ENCODE assay signal across 28 mouse cellular contexts in the genomic region with DNA sequence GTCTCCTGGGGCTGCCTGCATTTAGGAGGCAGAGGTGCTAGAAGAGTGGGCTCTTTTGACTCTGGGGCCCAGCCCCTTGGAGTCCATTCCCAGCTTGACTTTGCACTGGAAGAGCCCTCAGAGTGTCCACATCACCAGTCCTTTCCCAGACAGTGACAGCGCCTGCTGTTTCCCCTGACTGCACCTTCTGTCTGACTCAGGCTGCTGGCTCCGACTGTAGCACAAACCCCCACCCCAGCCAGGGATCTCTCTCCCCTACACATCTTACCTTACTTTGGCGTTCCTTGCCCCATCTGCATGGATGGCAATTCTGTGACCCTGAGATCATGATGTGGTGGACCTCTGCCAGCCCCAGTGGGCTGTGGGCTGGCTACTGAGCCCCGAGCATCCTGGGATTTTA. TPM values are rescaled to one million over a fixed set of nuclear protein-coding genes. Genes with fewer than 3 reads are reported as not detected.
DNase-seq lines count a peak whose midpoint lies in the region; ATAC-seq and TF ChIP-seq lines count a peak whose summit lies in the region.
"Had no signal": no experiment of that assay in that cellular context is flagged by ENCODE, and none has a peak within 500 bp of the region (broad histone marks: within the 10 kb centered on the region; RNA-seq: fewer than 3 reads in every experiment).

No protein-coding gene starts in this region.

- H3K79me2 ChIP-seq in myocyte (ENCODE audit: control insufficient read depth, insufficient read depth) = peaks cover 53% of the 10 kb centered on the region

- no peak for ATAC-seq in embryonic facial prominence, embryonic 13.5 days (ENCODE audit: insufficient number of reproducible peaks, insufficient read depth, low FRiP score, low TSS enrichment, low read depth)
- no peak for ATAC-seq in heart, embryonic 13.5 days (ENCODE audit: extremely low read depth, insufficient number of reproducible peaks, low FRiP score, low TSS enrichment)
- ATAC-seq in heart, embryonic 11.5 days (replicated peaks; ENCODE audit: insufficient number of reproducible peaks, low FRiP score, low TSS enrichment) = no peak
- ATAC-seq in hindbrain, postnatal 0 days = no peak
- ATAC-seq: CD4-positive, CD25-positive, alpha-beta regulatory T cell, adult 4 months; forebrain, embryonic 15.5 days; intestine, postnatal 0 days had no signal

- no peak overlapping the region for H3ac ChIP-seq in myocyte (ENCODE audit: control insufficient read depth, insufficient read length)

- DNase-seq in embryonic facial prominence, embryonic 10.5 days (ENCODE audit: low spot score) = no peak
- no peak for DNase-seq in hindbrain, postnatal 0 days (ENCODE audit: low spot score)
- DNase-seq in hindbrain, embryonic 10.5 days (ENCODE audit: low spot score) = no peak
- DNase-seq: adrenal gland, postnatal 36 days; cerebellum, adult 11 months; embryo, embryonic 11 days; gastrocnemius, postnatal 25 days; heart, postnatal 10 days; kidney, postnatal 25 days; liver, embryonic 13.5 days; lung, adult 2 months; lung, postnatal 14 days; thymus, adult 2 months had no signal

- H3K4me2 ChIP-seq in embryonic facial prominence, embryonic 13.5 days = no peak overlapping the region
- no peak overlapping the region for H3K4me2 ChIP-seq in heart, embryonic 13.5 days
- H3K4me2 ChIP-seq in heart, embryonic 11.5 days = no peak overlapping the region
- no peak overlapping the region for H3K4me2 ChIP-seq in hindbrain, postnatal 0 days (ENCODE audit: low read depth, low read length)
- H3K4me2 ChIP-seq in myocyte (ENCODE audit: low read depth) = peak overlapping the region; percentile 75
- H3K4me2 ChIP-seq: embryonic facial prominence, embryonic 15.5 days; forebrain, embryonic 15.5 days; liver, embryonic 13.5 days; midbrain, embryonic 12.5 days had no signal

- H3K4me1 ChIP-seq in embryonic facial prominence, embryonic 13.5 days = peaks cover 7% of the 10 kb centered on the region
- peaks cover 31% of the 10 kb centered on the region for H3K4me1 ChIP-seq in embryonic facial prominence, embryonic 10.5 days
- H3K4me1 ChIP-seq in heart, embryonic 13.5 days = peaks cover 75% of the 10 kb centered on the region
- H3K4me1 ChIP-seq in heart, embryonic 11.5 days (ENCODE audit: control insufficient read depth, insufficient read depth, low read length) = peaks cover 39% of the 10 kb centered on the region
- peaks cover 17% of the 10 kb centered on the region for H3K4me1 ChIP-seq in hindbrain, postnatal 0 days (ENCODE audit: insufficient read depth, low read length)
- peaks cover 48% of the 10 kb centered on the region for H3K4me1 ChIP-seq in hindbrain, embryonic 10.5 days (replicated peaks)

- no peaks in the 10 kb centered on the region for H3K9me3 ChIP-seq in embryonic facial prominence, embryonic 13.5 days
- H3K9me3 ChIP-seq in embryonic facial prominence, embryonic 10.5 days = no peaks in the 10 kb centered on the region
- H3K9me3 ChIP-seq in heart, embryonic 13.5 days = no peaks in the 10 kb centered on the region
- no peaks in the 10 kb centered on the region for H3K9me3 ChIP-seq in heart, embryonic 11.5 days (replicated peaks; ENCODE audit: control insufficient read depth, low read length)
- no peaks in the 10 kb centered on the region for H3K9me3 ChIP-seq in hindbrain, postnatal 0 days (ENCODE audit: low read length)
- H3K9me3 ChIP-seq in hindbrain, embryonic 10.5 days = no peaks in the 10 kb centered on the region
- H3K9me3 ChIP-seq: embryonic facial prominence, embryonic 15.5 days; forebrain, embryonic 15.5 days; liver, embryonic 13.5 days; midbrain, embryonic 12.5 days had no signal

- H3K27me3 ChIP-seq in embryonic facial prominence, embryonic 13.5 days = no peaks in the 10 kb centered on the region
- no peaks in the 10 kb centered on the region for H3K27me3 ChIP-seq in embryonic facial prominence, embryonic 10.5 days (replicated peaks; ENCODE audit: low read depth, poor library complexity, severe bottlenecking)
- no peaks in the 10 kb centered on the region for H3K27me3 ChIP-seq in heart, embryonic 13.5 days (replicated peaks)
- H3K27me3 ChIP-seq in heart, embryonic 11.5 days (ENCODE audit: control insufficient read depth, insufficient read depth, low read length) = no peaks in the 10 kb centered on the region
- H3K27me3 ChIP-seq in hindbrain, postnatal 0 days (ENCODE audit: insufficient read depth, low read length) = no peaks in the 10 kb centered on the region
- no peaks in the 10 kb centered on the region for H3K27me3 ChIP-seq in hindbrain, embryonic 10.5 days (ENCODE audit: insufficient read depth, poor library complexity, severe bottlenecking)
- H3K27me3 ChIP-seq in myocyte (ENCODE audit: control insufficient read depth, insufficient read depth, insufficient read length) = no peaks in the 10 kb centered on the region
- H3K27me3 ChIP-seq: embryonic facial prominence, embryonic 15.5 days; forebrain, embryonic 15.5 days; liver, embryonic 13.5 days; midbrain, embryonic 12.5 days; Patski had no signal

- no peak overlapping the region for H3K4me3 ChIP-seq in embryonic facial prominence, embryonic 13.5 days
- H3K4me3 ChIP-seq in embryonic facial prominence, embryonic 10.5 days = no peak overlapping the region
- no peak overlapping the region for H3K4me3 ChIP-seq in heart, embryonic 13.5 days
- H3K4me3 ChIP-seq in heart, embryonic 11.5 days (ENCODE audit: low read depth, low read length) = no peak overlapping the region
- no peak overlapping the region for H3K4me3 ChIP-seq in hindbrain, postnatal 0 days (ENCODE audit: low read length)
- no peak overlapping the region for H3K4me3 ChIP-seq in hindbrain, embryonic 10.5 days
- H3K4me3 ChIP-seq in myocyte = no peak overlapping the region
- H3K4me3 ChIP-seq: embryonic facial prominence, embryonic 15.5 days; forebrain, embryonic 15.5 days; liver, embryonic 13.5 days; midbrain, embryonic 12.5 days had no signal

- 0 out of 2 replicates have a peak overlapping the region, but pooled peaks have one; percentile 11 for H3K9ac ChIP-seq in embryonic facial prominence, embryonic 13.5 days
- H3K9ac ChIP-seq in heart, embryonic 13.5 days = peak overlapping the region; percentile 33
- no peak overlapping the region for H3K9ac ChIP-seq in heart, embryonic 11.5 days (ENCODE audit: low read depth, low read length)
- no peak overlapping the region for H3K9ac ChIP-seq in hindbrain, postnatal 0 days (replicated peaks; ENCODE audit: low read length)
- H3K9ac ChIP-seq: embryonic facial prominence, embryonic 15.5 days; forebrain, embryonic 15.5 days; liver, embryonic 13.5 days; midbrain, embryonic 12.5 days had no signal

- 82% methylated on average over 4 of the region's 4 CpGs for WGBS in embryonic facial prominence, embryonic 13.5 days
- WGBS in embryonic facial prominence, embryonic 10.5 days = 71% methylated on average over 4 of the region's 4 CpGs
- 63% methylated on average over 4 of the region's 4 CpGs for WGBS in heart, embryonic 13.5 days
- WGBS in heart, embryonic 11.5 days (ENCODE audit: insufficient replicate concordance) = 73% methylated on average over 4 of the region's 4 CpGs
- 50% methylated on average over 4 of the region's 4 CpGs for WGBS in hindbrain, postnatal 0 days
- WGBS in hindbrain, embryonic 10.5 days = 64% methylated on average over 4 of the region's 4 CpGs

- H3K27ac ChIP-seq in embryonic facial prominence, embryonic 13.5 days = no peak overlapping the region
- no peak overlapping the region for H3K27ac ChIP-seq in embryonic facial prominence, embryonic 10.5 days (replicated peaks)
- H3K27ac ChIP-seq in heart, embryonic 13.5 days (replicated peaks) = peak overlapping the region; percentile 80; the same call in 1 of the 2 replicates
- no peak overlapping the region for H3K27ac ChIP-seq in heart, embryonic 11.5 days (ENCODE audit: low read depth, low read length)
- H3K27ac ChIP-seq in hindbrain, postnatal 0 days = peak overlapping the region; percentile 42; the same call in 1 of the 2 replicates
- H3K27ac ChIP-seq in hindbrain, embryonic 10.5 days = no peak overlapping the region
- H3K27ac ChIP-seq: embryonic facial prominence, embryonic 15.5 days; forebrain, embryonic 15.5 days; liver, embryonic 13.5 days; midbrain, embryonic 12.5 days had no signal

- no peak for TF ChIP-seq POLR2A in myocyte (IDR thresholded peaks at IDR 0.05; ENCODE audit: insufficient read length, low read depth)

- H3K36me3 ChIP-seq in embryonic facial prominence, embryonic 13.5 days = peaks cover 12% of the 10 kb centered on the region; the same call in 1 of the 2 replicates
- H3K36me3 ChIP-seq in embryonic facial prominence, embryonic 10.5 days (replicated peaks) = peaks cover 11% of the 10 kb centered on the region
- peaks cover 58% of the 10 kb centered on the region for H3K36me3 ChIP-seq in heart, embryonic 13.5 days
- H3K36me3 ChIP-seq in heart, embryonic 11.5 days (ENCODE audit: control insufficient read depth, insufficient read depth, low read length) = 0 out of 2 replicates have a peak, but pooled peaks cover 2% of the 10 kb centered on the region
- no peaks in the 10 kb centered on the region for H3K36me3 ChIP-seq in hindbrain, postnatal 0 days (ENCODE audit: insufficient read depth, low read length)
- peaks cover 18% of the 10 kb centered on the region for H3K36me3 ChIP-seq in hindbrain, embryonic 10.5 days
- peaks cover 6% of the 10 kb centered on the region for H3K36me3 ChIP-seq in myocyte (ENCODE audit: control insufficient read depth, insufficient read depth)

- no peak for TF ChIP-seq CTCF in hindbrain, postnatal 0 days (IDR thresholded peaks at IDR 0.05; ENCODE audit: low read depth)

RNA-seq across cellular contexts. Expression of gene Gm10277, which starts 21.7 kb away (rescaled TPM):
- 1.8 TPM in 2 replicates for polyA plus RNA-seq in embryonic facial prominence, embryonic 13.5 days (2015; fragmentation: Nextera tagmentation; extraction: Ambion mirVana)
- 1.3 and 1.6 TPM in 2 replicates for polyA plus RNA-seq in embryonic facial prominence, embryonic 10.5 days (2016; fragmentation: Nextera tagmentation; extraction: Ambion mirVana)
- 1.1 and 1.3 TPM in 2 replicates for polyA plus RNA-seq in heart, embryonic 13.5 days (2015; fragmentation: Nextera tagmentation; extraction: Ambion mirVana)
- 0.55 and 0.87 TPM in 2 replicates for polyA plus RNA-seq in heart, embryonic 11.5 days (2014; fragmentation: Nextera tagmentation; extraction: Ambion mirVana)
- total RNA-seq in hindbrain, postnatal 0 days (2014; rRNA removed) = not detected in 2 replicates
- polyA plus RNA-seq in hindbrain, postnatal 0 days (2015; fragmentation: Nextera tagmentation; extraction: Ambion mirVana) = 0.69 and 0.91 TPM in 2 replicates
- polyA plus RNA-seq in hindbrain, embryonic 10.5 days (2016; fragmentation: Nextera tagmentation; extraction: Ambion mirVana) = 1.5 and 2.0 TPM in 2 replicates
- polyA plus RNA-seq in myocyte (2012; fragmentation: generic; extraction: Trizol) = 0.07 TPM
- total RNA-seq: adrenal gland, adult 18-20 months; adrenal gland, postnatal 36 days; gastrocnemius, postnatal 25 days; heart, postnatal 10 days; left cerebral cortex, postnatal 36 days; megakaryocyte progenitor cell, adult 5-6 weeks; monocyte, adult 5-6 weeks had no signal
- polyA plus RNA-seq: lung, adult 2 months; small intestine, adult 2 months; thymus, adult 2 months had no signal

RNA-seq across cellular contexts. Expression of gene Myo18a, which starts 46.2 kb away (rescaled TPM):
- polyA plus RNA-seq in embryonic facial prominence, embryonic 13.5 days (2015; fragmentation: Nextera tagmentation; extraction: Ambion mirVana) = 28.4 and 34.0 TPM in 2 replicates
- polyA plus RNA-seq in embryonic facial prominence, embryonic 10.5 days (2016; fragmentation: Nextera tagmentation; extraction: Ambion mirVana) = 25.7 and 27.2 TPM in 2 replicates
- polyA plus RNA-seq in heart, embryonic 13.5 days (2015; fragmentation: Nextera tagmentation; extraction: Ambion mirVana) = 94.9 and 100.0 TPM in 2 replicates
- 94.0 and 96.7 TPM in 2 replicates for polyA plus RNA-seq in heart, embryonic 11.5 days (2014; fragmentation: Nextera tagmentation; extraction: Ambion mirVana)
- total RNA-seq in hindbrain, postnatal 0 days (2014; rRNA removed) = 64.6 and 68.8 TPM in 2 replicates
- 28.2 and 29.8 TPM in 2 replicates for polyA plus RNA-seq in hindbrain, postnatal 0 days (2015; fragmentation: Nextera tagmentation; extraction: Ambion mirVana)
- 29.7 and 32.9 TPM in 2 replicates for polyA plus RNA-seq in hindbrain, embryonic 10.5 days (2016; fragmentation: Nextera tagmentation; extraction: Ambion mirVana)
- polyA plus RNA-seq in myocyte (2012; fragmentation: generic; extraction: Trizol) = 169 TPM

Comparison
In these comparisons a context has a peak if more than half of its experiments do, and no peak if none do; other contexts are left out.
1. H3K27ac ChIP-seq: peak in heart, embryonic 13.5 days (single experiment) and hindbrain, postnatal 0 days (single experiment); none in embryonic facial prominence, embryonic 13.5 days (single experiment), embryonic facial prominence, embryonic 10.5 days (single experiment), heart, embryonic 11.5 days (single experiment) and hindbrain, embryonic 10.5 days (single experiment).
2. H3K9ac ChIP-seq: peak in embryonic facial prominence, embryonic 13.5 days (single experiment) and heart, embryonic 13.5 days (single experiment); none in heart, embryonic 11.5 days (single experiment) and hindbrain, postnatal 0 days (single experiment).